Mouse (Mus musculus): ENCODE results near the gene Wnt3a. TPM values are rescaled to one million over a fixed set of nuclear protein-coding genes. Genes with fewer than 3 reads are reported as not detected.

Gene Wnt3a
- total RNA-seq, 2 experiments from 2014 or later: not detected

Small RNA genes lying within 50 kb of the gene (microRNA-seq; reads per million reads assigned to microRNA genes)
- 0 reads per million in 2 experiments for gene Gm24756 (ENCODE audit: borderline number of aligned reads in 2 of 2)

Other genes with a start within 250 kb of the Wnt3a start
- 100 to 1,000 TPM; 725 to 820 TPM for gene Obscn, start 154.3 kb downstream of the Wnt3a start, total RNA-seq (2021)
- 10 to 100 TPM; 20.4 to 20.5 TPM for gene Iba57, start 127.0 kb downstream of the Wnt3a start, total RNA-seq (2021)
- gene Gjc2, start 107.5 kb downstream of the Wnt3a start, total RNA-seq (2021): 1 to 10 TPM in 1 of 2 experiments, under 1 TPM in 1; 0.97 to 1.0 TPM
- gene Guk1, start 98.5 kb downstream of the Wnt3a start, total RNA-seq (2021): 100 to 1,000 TPM in 1 of 2 experiments, 10 to 100 TPM in 1; 88.3 to 117 TPM
- 100 to 1,000 TPM; 110 to 125 TPM for gene Mrpl55, start 88.3 kb downstream of the Wnt3a start, total RNA-seq (2021)
- gene 2310033P09Rik, start 82.4 kb downstream of the Wnt3a start, total RNA-seq (2021): 1 to 10 TPM; 9.2 to 9.5 TPM
- 100 to 1,000 TPM; 257 TPM for gene Arf1, start 62.5 kb downstream of the Wnt3a start, total RNA-seq (2021)
- 1 to 10 TPM; 6.0 to 6.2 TPM for gene Wnt9a, start 16.2 kb upstream of the Wnt3a start, total RNA-seq (2021)
- not detected for gene Prss38, start 84.9 kb upstream of the Wnt3a start, total RNA-seq (2021)
- gene Jmjd4, start 159.3 kb upstream of the Wnt3a start, total RNA-seq (2021): 10 to 100 TPM; 10.8 TPM
- 10 to 100 TPM; 33.0 to 37.7 TPM for gene Snap47, start 160.4 kb upstream of the Wnt3a start, total RNA-seq (2021)
- 1 to 10 TPM; 4.4 to 4.7 TPM for gene Zfp867, start 181.7 kb upstream of the Wnt3a start, total RNA-seq (2021)
- 10 to 100 TPM; 16.4 to 17.4 TPM for gene Zkscan17, start 236.0 kb upstream of the Wnt3a start, total RNA-seq (2021)

Data from heart, postnatal 36 days (tissue).